Mouse (Mus musculus): ENCODE measurements at regions not wholly inside any gene's neighbourhood (a gene's known extent, or its start where the extent isn't known, plus 50 kb on each side); places are given as distances from the start of the nearest gene placed in this dataset.

- TF ChIP-seq POLR2A (IDR thresholded peaks at IDR 0.05; ENCODE audit: insufficient read length, low read depth): no peak
- TF ChIP-seq MYOD1 (IDR thresholded peaks at IDR 0.05; ENCODE audit: control insufficient read depth in 1 of 3, insufficient read length in 2 of 3, low read depth in 2 of 3): no peak
- TF ChIP-seq USF1 (IDR thresholded peaks at IDR 0.05; ENCODE audit: low read depth): no peak
- TF ChIP-seq TCF12 (IDR thresholded peaks at IDR 0.05; ENCODE audit: insufficient read depth, poor library complexity, severe bottlenecking): no peak
- no peak for TF ChIP-seq MYOG (IDR thresholded peaks at IDR 0.05; ENCODE audit: control insufficient read depth in 1 of 3, insufficient read depth in 1 of 3, insufficient read length in 2 of 3, low read depth in 2 of 3)
- TF ChIP-seq E2F4 (IDR thresholded peaks at IDR 0.05; ENCODE audit: insufficient read depth): no peak
- TF ChIP-seq MAX (IDR thresholded peaks at IDR 0.05; ENCODE audit: low read depth): no peak
- TF ChIP-seq REST (IDR thresholded peaks at IDR 0.05; ENCODE audit: insufficient read depth, insufficient read length): no peak
- TF ChIP-seq CEBPB (IDR thresholded peaks at IDR 0.05; ENCODE audit: insufficient read depth, poor library complexity, severe bottlenecking): no peak
- TF ChIP-seq POLR2AphosphoS2 (IDR thresholded peaks at IDR 0.05; ENCODE audit: insufficient read length, low read depth): no peak
Observed at GRCm38 (mm10) chr13:110665073-110665800, 270.4 kb downstream of the Plk2 start.

Measured in myocyte (in vitro differentiated cells).